Mouse (Mus musculus) thymus, postnatal 4 days (tissue): Measurements from ENCODE around the gene Sulf2.

Source experiments
- DNase-seq: peaks from one replicate; pipeline ENCODE4 v3.0.0; 2021

Sulf2 gene

GRCm38 (mm10) chr2:166112986-166113385, 42.5 kb downstream of the Sulf2 start:
- no peak for DNase-seq

GRCm38 (mm10) chr2:166111831-166112250, 43.6 kb downstream of the Sulf2 start:
- no peak for DNase-seq

- DNase-seq, result no peak
These were observed 44.2 kb downstream of the Sulf2 start for GRCm38 (mm10) chr2:166111238-166111637.

GRCm38 (mm10) chr2:166110764-166111163, 44.7 kb downstream of the Sulf2 start:
- no peak for DNase-seq

- DNase-seq, result peak; percentile 88
These were observed 47.1 kb downstream of the Sulf2 start for GRCm38 (mm10) chr2:166108326-166108725.

GRCm38 (mm10) chr2:166107911-166108310, 47.6 kb downstream of the Sulf2 start:
- DNase-seq, result no peak

GRCm38 (mm10) chr2:166106631-166107030, 48.8 kb downstream of the Sulf2 start:
- no peak for DNase-seq

- DNase-seq, result no peak
These were observed 49.6 kb downstream of the Sulf2 start for GRCm38 (mm10) chr2:166105911-166106310.

- DNase-seq, result no peak
These were observed 52.6 kb downstream of the Sulf2 start for GRCm38 (mm10) chr2:166102893-166103292.

GRCm38 (mm10) chr2:166100309-166101262, 54.9 kb downstream of the Sulf2 start:
- DNase-seq, result no peak

GRCm38 (mm10) chr2:166098292-166098933, 57.0 kb downstream of the Sulf2 start:
- DNase-seq, result no peak

- DNase-seq, result peak; percentile 60
These were observed 57.8 kb downstream of the Sulf2 start for GRCm38 (mm10) chr2:166097443-166098291.

GRCm38 (mm10) chr2:166096834-166097233, 58.6 kb downstream of the Sulf2 start:
- no peak for DNase-seq

- no peak for DNase-seq
These were observed 59.2 kb downstream of the Sulf2 start for GRCm38 (mm10) chr2:166096300-166096699.

GRCm38 (mm10) chr2:166092412-166092811, 63.1 kb downstream of the Sulf2 start:
- no peak for DNase-seq

GRCm38 (mm10) chr2:166091599-166091998, 63.9 kb downstream of the Sulf2 start:
- no peak for DNase-seq

- DNase-seq, result no peak
These were observed 65.3 kb downstream of the Sulf2 start for GRCm38 (mm10) chr2:166090131-166090581.

- DNase-seq, result peak; percentile 29
These were observed 66.5 kb downstream of the Sulf2 start for GRCm38 (mm10) chr2:166088991-166089390.

GRCm38 (mm10) chr2:166086457-166087233, 68.8 kb downstream of the Sulf2 start:
- DNase-seq, result no peak

GRCm38 (mm10) chr2:166085780-166086179, 69.7 kb downstream of the Sulf2 start:
- DNase-seq, result no peak

GRCm38 (mm10) chr2:166084964-166085363, 70.5 kb downstream of the Sulf2 start:
- peak; percentile 79 for DNase-seq

GRCm38 (mm10) chr2:166084111-166084510, 71.4 kb downstream of the Sulf2 start:
- no peak for DNase-seq
